Mouse (Mus musculus): Measurements from ENCODE around the gene Gls. TPM values are rescaled to one million over a fixed set of nuclear protein-coding genes. Genes with fewer than 3 reads are reported as not detected.

The Gls gene
- polyA plus RNA-seq, 1 experiment from 2014 or later: 16.3 TPM

- Histone ChIP-seq H3K9ac (peak overlapping the region; percentile 92), H3K9me3 (replicated peaks) (no peaks in the 10 kb centered on the region), H3K27me3 (replicated peaks) (no peaks in the 10 kb centered on the region), H3K4me1 (peaks cover 26% of the 10 kb centered on the region), H3K4me2 (peak overlapping the region; percentile 79), H3K27ac (peak overlapping the region; percentile 96), H3K36me3 (no peaks in the 10 kb centered on the region), H3K4me3 (peak overlapping the region; percentile 90)
- ATAC-seq: peak; percentile 16; the same call in 1 of the 2 replicates
- under 1% methylated on average over 59 of the region's 69 CpGs for WGBS (ENCODE audit: insufficient replicate concordance)
Observed at GRCm38 (mm10) chr1:52231939-52232765, 880 bp downstream of the Gls start.

GRCm38 (mm10) chr1:52230404-52230803, 2.6 kb downstream of the Gls start:
- H3K27ac ChIP-seq: peak overlapping the region; percentile 38; the same call in 1 of the 2 replicates
- peaks cover 33% of the 10 kb centered on the region for H3K4me1 ChIP-seq
- no peaks in the 10 kb centered on the region for H3K9me3 ChIP-seq (replicated peaks)
- ATAC-seq: no peak
- peak overlapping the region; percentile 79 for H3K4me2 ChIP-seq
- H3K36me3 ChIP-seq: no peaks in the 10 kb centered on the region
- H3K27me3 ChIP-seq (replicated peaks): no peaks in the 10 kb centered on the region
- WGBS (ENCODE audit: insufficient replicate concordance): 38% methylated on average over 1 of the region's 1 CpGs
- H3K4me3 ChIP-seq: peak overlapping the region; percentile 90
- peak overlapping the region; percentile 35; the same call in 1 of the 2 replicates for H3K9ac ChIP-seq

GRCm38 (mm10) chr1:52228178-52228577, 4.9 kb downstream of the Gls start:
- ATAC-seq: no peak
- WGBS (ENCODE audit: insufficient replicate concordance): 72% methylated on average over 6 of the region's 6 CpGs
- H3K4me1 ChIP-seq: peaks cover 39% of the 10 kb centered on the region
- H3K27me3 ChIP-seq (replicated peaks): no peaks in the 10 kb centered on the region
- H3K4me3 ChIP-seq: no peak overlapping the region
- H3K27ac ChIP-seq: no peak overlapping the region
- no peak overlapping the region for H3K4me2 ChIP-seq
- H3K9me3 ChIP-seq (replicated peaks): no peaks in the 10 kb centered on the region
- no peak overlapping the region for H3K9ac ChIP-seq
- H3K36me3 ChIP-seq: no peaks in the 10 kb centered on the region

GRCm38 (mm10) chr1:52226416-52226815, 6.6 kb downstream of the Gls start:
- Histone ChIP-seq H3K4me3 (no peak overlapping the region), H3K4me1 (peaks cover 33% of the 10 kb centered on the region), H3K4me2 (no peak overlapping the region), H3K36me3 (no peaks in the 10 kb centered on the region), H3K27ac (no peak overlapping the region), H3K27me3 (replicated peaks) (no peaks in the 10 kb centered on the region), H3K9me3 (replicated peaks) (no peaks in the 10 kb centered on the region), H3K9ac (no peak overlapping the region)
- no peak for ATAC-seq

- H3K36me3 ChIP-seq: peaks cover 15% of the 10 kb centered on the region
- H3K27me3 ChIP-seq (replicated peaks): no peaks in the 10 kb centered on the region
- no peak overlapping the region for H3K27ac ChIP-seq
- H3K9ac ChIP-seq: no peak overlapping the region
- no peaks in the 10 kb centered on the region for H3K4me1 ChIP-seq
- no peaks in the 10 kb centered on the region for H3K9me3 ChIP-seq (replicated peaks)
- no peak for ATAC-seq
- H3K4me2 ChIP-seq: no peak overlapping the region
- H3K4me3 ChIP-seq: no peak overlapping the region
Observed at GRCm38 (mm10) chr1:52216766-52217165, 16.3 kb downstream of the Gls start.

- Histone ChIP-seq H3K27ac (no peak overlapping the region), H3K36me3 (peaks cover 13% of the 10 kb centered on the region; the same call in 1 of the 2 replicates), H3K9me3 (replicated peaks) (no peaks in the 10 kb centered on the region), H3K9ac (no peak overlapping the region), H3K4me3 (no peak overlapping the region), H3K27me3 (replicated peaks) (no peaks in the 10 kb centered on the region), H3K4me2 (no peak overlapping the region), H3K4me1 (no peaks in the 10 kb centered on the region)
- ATAC-seq: no peak
- 83% methylated on average over 2 of the region's 2 CpGs for WGBS (ENCODE audit: insufficient replicate concordance)
Observed at GRCm38 (mm10) chr1:52182992-52183391, 50.0 kb downstream of the Gls start.

- Histone ChIP-seq H3K36me3 (peaks cover 8% of the 10 kb centered on the region; the same call in 1 of the 2 replicates), H3K27me3 (replicated peaks) (no peaks in the 10 kb centered on the region), H3K9ac (no peak overlapping the region), H3K9me3 (replicated peaks) (no peaks in the 10 kb centered on the region), H3K27ac (no peak overlapping the region), H3K4me2 (no peak overlapping the region), H3K4me1 (no peaks in the 10 kb centered on the region), H3K4me3 (no peak overlapping the region)
- no peak for ATAC-seq
Observed at GRCm38 (mm10) chr1:52181994-52182393, 51.0 kb downstream of the Gls start.

- 87% methylated on average over 9 of the region's 9 CpGs for WGBS (ENCODE audit: insufficient replicate concordance)
- Histone ChIP-seq H3K9ac (no peak overlapping the region), H3K9me3 (replicated peaks) (no peaks in the 10 kb centered on the region), H3K4me2 (no peak overlapping the region), H3K4me1 (no peaks in the 10 kb centered on the region), H3K27me3 (replicated peaks) (no peaks in the 10 kb centered on the region), H3K36me3 (peaks cover 8% of the 10 kb centered on the region; the same call in 1 of the 2 replicates), H3K27ac (no peak overlapping the region), H3K4me3 (no peak overlapping the region)
- ATAC-seq: no peak
Observed at GRCm38 (mm10) chr1:52179939-52180568, 53.0 kb downstream of the Gls start.

- Histone ChIP-seq H3K27ac (no peak overlapping the region), H3K4me1 (no peaks in the 10 kb centered on the region), H3K36me3 (peaks cover 5% of the 10 kb centered on the region; the same call in 1 of the 2 replicates), H3K9ac (no peak overlapping the region), H3K27me3 (replicated peaks) (no peaks in the 10 kb centered on the region), H3K4me3 (no peak overlapping the region), H3K9me3 (replicated peaks) (no peaks in the 10 kb centered on the region), H3K4me2 (no peak overlapping the region)
- ATAC-seq: no peak
- WGBS (ENCODE audit: insufficient replicate concordance): 59% methylated on average over 2 of the region's 2 CpGs
Observed at GRCm38 (mm10) chr1:52176999-52177398, 56.0 kb downstream of the Gls start.

GRCm38 (mm10) chr1:52175983-52176382, 57.0 kb downstream of the Gls start:
- no peak overlapping the region for H3K4me2 ChIP-seq
- no peak for ATAC-seq
- H3K4me1 ChIP-seq: peaks cover 9% of the 10 kb centered on the region; the same call in 1 of the 2 replicates
- H3K9ac ChIP-seq: no peak overlapping the region
- no peaks in the 10 kb centered on the region for H3K9me3 ChIP-seq (replicated peaks)
- 66% methylated on average over 3 of the region's 3 CpGs for WGBS (ENCODE audit: insufficient replicate concordance)
- H3K4me3 ChIP-seq: no peak overlapping the region
- peaks cover 5% of the 10 kb centered on the region; the same call in 1 of the 2 replicates for H3K36me3 ChIP-seq
- no peak overlapping the region for H3K27ac ChIP-seq
- no peaks in the 10 kb centered on the region for H3K27me3 ChIP-seq (replicated peaks)

- H3K4me2 ChIP-seq: no peak overlapping the region
- ATAC-seq: no peak
- no peaks in the 10 kb centered on the region for H3K27me3 ChIP-seq (replicated peaks)
- H3K4me1 ChIP-seq: peaks cover 13% of the 10 kb centered on the region; the same call in 1 of the 2 replicates
- H3K36me3 ChIP-seq: peaks cover 4% of the 10 kb centered on the region; the same call in 1 of the 2 replicates
- no peak overlapping the region for H3K9ac ChIP-seq
- no peaks in the 10 kb centered on the region for H3K9me3 ChIP-seq (replicated peaks)
- no peak overlapping the region for H3K4me3 ChIP-seq
- WGBS (ENCODE audit: insufficient replicate concordance): 64% methylated on average over 5 of the region's 5 CpGs
- no peak overlapping the region for H3K27ac ChIP-seq
Observed at GRCm38 (mm10) chr1:52175321-52175720, 57.7 kb downstream of the Gls start.

- H3K9me3 ChIP-seq (replicated peaks): no peaks in the 10 kb centered on the region
- no peaks in the 10 kb centered on the region for H3K36me3 ChIP-seq
- peaks cover 19% of the 10 kb centered on the region; the same call in 1 of the 2 replicates for H3K4me1 ChIP-seq
- no peak overlapping the region for H3K4me3 ChIP-seq
- ATAC-seq: no peak
- no peak overlapping the region for H3K27ac ChIP-seq
- H3K27me3 ChIP-seq (replicated peaks): no peaks in the 10 kb centered on the region
- H3K9ac ChIP-seq: no peak overlapping the region
- no peak overlapping the region for H3K4me2 ChIP-seq
- WGBS (ENCODE audit: insufficient replicate concordance): 35% methylated on average over 8 of the region's 8 CpGs
Observed at GRCm38 (mm10) chr1:52171271-52171670, 61.8 kb downstream of the Gls start.

All from liver, embryonic 12.5 days (tissue).